Mouse (Mus musculus) brown adipose tissue, adult 24 weeks (tissue): Measurements from ENCODE around the gene Mast1. TPM values are rescaled to one million over a fixed set of nuclear protein-coding genes. Genes with fewer than 3 reads are reported as not detected.
A peak's percentile ranks its signal among the peaks of the same experiment; 100 is the strongest.

Experiments used
- H3K27ac ChIP-seq: fragments of 200-500 bp; replicated peaks from 2 replicates; pipeline ENCODE4 v1.5.1; 2012; ENCODE audit warnings: low read depth, mild to moderate bottlenecking, low read length
- H3K4me1 ChIP-seq: fragments of 200-500 bp; 2 replicates; pipeline ENCODE4 v1.6.1; 2012; ENCODE audit warnings: low read length, mixed read lengths; ENCODE audit not compliant: control insufficient read depth, insufficient read depth, insufficient read length
- H3K4me3 ChIP-seq: fragments of 200-500 bp; 2 replicates; pipeline ENCODE4 v1.5.1; 2012; ENCODE audit warnings: low read depth, mild to moderate bottlenecking, low read length, moderate library complexity; ENCODE audit not compliant: insufficient read depth
- polyA plus RNA-seq: library from polyadenylated mRNA; stranded (reverse); fragments of >200 nt; gene quantifications from 2 replicates; pipeline ENCODE4 v1.2.4, GENCODE M21; 2012; ENCODE audit not compliant: missing spikeins, insufficient read depth, insufficient read length

Gene Mast1
- polyA plus RNA-seq, 1 experiment = not detected

- H3K27ac ChIP-seq = no peak overlapping the region
- H3K4me1 ChIP-seq = 0 out of 2 replicates have a peak, but pooled peaks cover 2% of the 10 kb centered on the region
- H3K4me3 ChIP-seq = no peak overlapping the region
These were observed 858 bp downstream of the Mast1 start for GRCm38 (mm10) chr8:84936041-84936961.

- Histone ChIP-seq H3K4me3 (no peak overlapping the region), H3K27ac (no peak overlapping the region), H3K4me1 (0 out of 2 replicates have a peak, but pooled peaks cover 2% of the 10 kb centered on the region)
These were observed 1.7 kb downstream of the Mast1 start for GRCm38 (mm10) chr8:84935489-84935888.

GRCm38 (mm10) chr8:84934860-84935259, 2.3 kb downstream of the Mast1 start:
- no peak overlapping the region for H3K4me3 ChIP-seq
- H3K4me1 ChIP-seq = 0 out of 2 replicates have a peak, but pooled peaks cover 2% of the 10 kb centered on the region
- no peak overlapping the region for H3K27ac ChIP-seq

- H3K4me1 ChIP-seq = 0 out of 2 replicates have a peak, but pooled peaks cover 2% of the 10 kb centered on the region
- no peak overlapping the region for H3K27ac ChIP-seq
- H3K4me3 ChIP-seq = no peak overlapping the region
These were observed 3.2 kb downstream of the Mast1 start for GRCm38 (mm10) chr8:84933767-84934559.

GRCm38 (mm10) chr8:84930582-84930981, 6.6 kb downstream of the Mast1 start:
- H3K4me1 ChIP-seq = no peaks in the 10 kb centered on the region
- no peak overlapping the region for H3K4me3 ChIP-seq
- H3K27ac ChIP-seq = no peak overlapping the region

- H3K4me1 ChIP-seq = no peaks in the 10 kb centered on the region
These were observed 8.5 kb downstream of the Mast1 start for GRCm38 (mm10) chr8:84928456-84929306.

GRCm38 (mm10) chr8:84927513-84927912, 9.6 kb downstream of the Mast1 start:
- Histone ChIP-seq H3K27ac (no peak overlapping the region), H3K4me3 (no peak overlapping the region), H3K4me1 (no peaks in the 10 kb centered on the region)

More at GRCm38 (mm10) chr8:84928456-84929306, 8.5 kb downstream of the Mast1 start:
- Histone ChIP-seq H3K4me3 (no peak overlapping the region), H3K27ac (no peak overlapping the region)

- Histone ChIP-seq H3K4me3 (no peak overlapping the region), H3K4me1 (no peaks in the 10 kb centered on the region), H3K27ac (no peak overlapping the region)
These were observed 11.6 kb downstream of the Mast1 start for GRCm38 (mm10) chr8:84925557-84925956.

GRCm38 (mm10) chr8:84921596-84921995, 15.6 kb downstream of the Mast1 start:
- Histone ChIP-seq H3K4me1 (no peaks in the 10 kb centered on the region), H3K27ac (no peak overlapping the region), H3K4me3 (no peak overlapping the region)

- Histone ChIP-seq H3K4me1 (no peaks in the 10 kb centered on the region), H3K27ac (no peak overlapping the region), H3K4me3 (no peak overlapping the region)
These were observed 18.5 kb downstream of the Mast1 start for GRCm38 (mm10) chr8:84918646-84919045.

- H3K27ac ChIP-seq = no peak overlapping the region
- H3K4me1 ChIP-seq = peaks cover under 1% of the 10 kb centered on the region; the same call in 1 of the 2 replicates
- H3K4me3 ChIP-seq = no peak overlapping the region
These were observed 19.4 kb downstream of the Mast1 start for GRCm38 (mm10) chr8:84917781-84918180.

GRCm38 (mm10) chr8:84915269-84915668, 21.9 kb downstream of the Mast1 start:
- Histone ChIP-seq H3K4me1 (peaks cover 4% of the 10 kb centered on the region; the same call in 1 of the 2 replicates), H3K27ac (no peak overlapping the region), H3K4me3 (no peak overlapping the region)

- H3K27ac ChIP-seq = no peak overlapping the region
- H3K4me1 ChIP-seq = peaks cover 8% of the 10 kb centered on the region
- no peak overlapping the region for H3K4me3 ChIP-seq
These were observed 23.2 kb downstream of the Mast1 start for GRCm38 (mm10) chr8:84913960-84914359.

- no peak overlapping the region for H3K27ac ChIP-seq
These were observed 23.7 kb downstream of the Mast1 start for GRCm38 (mm10) chr8:84913502-84913900.

More at GRCm38 (mm10) chr8:84913502-84913900, 23.7 kb downstream of the Mast1 start:
- Histone ChIP-seq H3K4me3 (peak overlapping the region; percentile 62), H3K4me1 (peaks cover 9% of the 10 kb centered on the region)
